Mouse (Mus musculus): Measurements from ENCODE around the gene 4930470P17Rik. TPM values are rescaled to one million over a fixed set of nuclear protein-coding genes. Genes with fewer than 3 reads are reported as not detected.

Gene 4930470P17Rik
- not detected in 2 replicates for polyA plus RNA-seq (2012)

DNA sequence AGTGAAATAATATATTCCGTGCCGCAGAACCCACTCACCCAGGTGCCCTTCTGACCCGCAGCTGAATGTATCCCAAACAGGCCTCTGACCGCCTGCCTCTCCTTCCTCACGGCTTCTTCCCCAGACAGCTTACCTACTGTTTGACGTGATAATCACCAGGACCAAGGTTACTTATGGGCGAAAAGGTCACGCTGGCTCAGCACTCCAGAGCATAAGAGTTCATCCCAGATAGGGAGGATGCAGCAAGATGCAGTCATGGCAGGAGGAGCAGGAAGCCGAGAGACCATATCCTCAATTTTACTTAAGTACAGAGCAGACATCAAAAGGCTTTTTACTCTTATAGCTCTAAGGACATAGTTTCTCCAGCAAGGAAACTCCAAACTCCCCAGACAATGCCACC is at the start of gene 4930470P17Rik:
4930470P17Rik (minus strand) TSS at position 101 of the 400 bp plus-strand sequence.

Other genes with a start within 250 kb of the 4930470P17Rik start
- gene Bcas1, start 174.2 kb downstream of the 4930470P17Rik start, polyA plus RNA-seq (2012) = 2.7 and 5.7 TPM in 2 replicates
- gene Pfdn4, start 105.6 kb downstream of the 4930470P17Rik start, polyA plus RNA-seq (2012) = 5.0 and 9.5 TPM in 2 replicates
- gene Cyp24a1, start 104.9 kb downstream of the 4930470P17Rik start, polyA plus RNA-seq (2012) = not detected in 2 replicates
- gene Dok5, start 129.8 kb upstream of the 4930470P17Rik start, polyA plus RNA-seq (2012) = not detected in 2 replicates

All from megakaryocyte-erythroid progenitor cell, adult 5 weeks (primary cell).